Mouse (Mus musculus): Measurements from ENCODE around the gene H2al1o. TPM values are rescaled to one million over a fixed set of nuclear protein-coding genes. Genes with fewer than 3 reads are reported as not detected.
"Not testable (repeated sequence)": the region's sequence is repeated elsewhere in the genome, so short reads cannot be mapped to it uniquely, and the experiment has no call there.

The H2al1o gene
- not detected in 2 replicates for polyA plus RNA-seq (2015; fragmentation: Nextera tagmentation; extraction: Ambion mirVana)

DNA sequence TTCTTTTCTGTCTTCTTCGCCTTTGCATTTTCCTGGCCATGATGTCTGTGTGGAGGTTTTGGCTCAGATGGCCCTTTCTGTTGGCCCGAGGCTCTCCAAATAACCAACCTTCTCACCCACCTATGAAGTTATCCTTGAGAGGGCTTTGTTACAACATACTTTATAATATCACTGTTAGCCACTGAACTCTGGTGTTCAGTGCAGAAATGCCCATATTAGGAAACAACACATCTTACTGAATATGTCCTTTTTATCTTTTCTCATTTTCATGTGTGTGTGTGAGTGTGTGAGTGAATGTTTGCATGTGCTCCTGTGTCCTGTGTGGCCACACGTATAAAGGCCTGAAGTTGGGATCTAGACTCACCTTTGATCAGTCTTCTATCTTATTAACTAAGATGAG, at the start of gene H2al1o:
H2al1o (minus strand) TSS at position 101 of the 400 bp plus-strand sequence.
- not testable (repeated sequence) for H3K9ac ChIP-seq; H3K27me3 ChIP-seq; H3K36me3 ChIP-seq; H3K27ac ChIP-seq (replicated peaks); H3K9me3 ChIP-seq; H3K4me1 ChIP-seq (replicated peaks); H3K4me3 ChIP-seq; ATAC-seq (ENCODE audit: low FRiP score, low read depth); H3K4me2 ChIP-seq
- 91% methylated on average over 3 of the region's 3 CpGs for WGBS

DNA sequence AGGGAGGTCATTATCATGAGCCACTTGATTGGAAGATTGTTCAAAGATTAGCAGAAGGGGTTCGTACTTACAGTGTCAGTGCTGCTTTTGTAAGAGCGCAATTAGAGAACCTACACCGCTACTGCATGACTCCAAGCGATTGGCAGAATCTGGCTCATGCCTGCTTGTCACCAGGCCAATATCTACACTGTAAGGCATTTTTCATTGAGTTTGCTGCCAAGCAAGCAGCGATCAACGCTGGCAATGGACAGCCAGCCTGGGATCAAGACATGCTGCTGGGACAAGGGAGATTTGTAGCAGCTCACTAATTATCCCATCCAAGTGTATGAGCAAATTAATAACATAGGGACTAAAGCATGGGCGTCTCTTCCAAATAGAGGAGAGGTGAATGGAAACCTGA, 25.8 kb upstream of the H2al1o start:
- WGBS, result 93% methylated on average over 7 of the region's 7 CpGs
- H3K27ac ChIP-seq (replicated peaks); ATAC-seq (ENCODE audit: low FRiP score, low read depth); H3K27me3 ChIP-seq; H3K4me1 ChIP-seq (replicated peaks); H3K4me2 ChIP-seq; H3K4me3 ChIP-seq; H3K36me3 ChIP-seq; H3K9me3 ChIP-seq; H3K9ac ChIP-seq: not testable (repeated sequence)

DNA sequence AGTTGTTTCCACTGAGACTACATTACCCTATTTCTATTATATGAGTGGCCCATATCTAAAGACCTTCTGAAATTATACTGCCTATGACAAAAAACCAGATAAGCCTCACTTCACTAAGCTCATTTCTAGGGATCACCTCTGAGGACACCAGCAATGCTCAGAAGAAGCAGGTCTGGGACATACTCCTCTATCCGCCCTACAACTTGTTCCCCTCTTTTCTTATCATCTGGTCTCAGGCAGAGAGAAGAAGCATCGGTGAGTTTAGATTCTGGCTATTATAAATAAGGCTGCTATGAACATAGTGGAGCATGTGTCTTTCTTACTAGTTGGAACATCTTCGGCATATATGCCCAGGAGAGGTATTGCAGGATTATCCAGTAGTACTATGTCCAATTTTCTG, 35.3 kb downstream of the H2al1o start:
- Histone ChIP-seq H3K36me3 (no peaks in the 10 kb centered on the region), H3K4me2 (no peak overlapping the region), H3K27ac (replicated peaks) (no peak overlapping the region), H3K9me3 (no peaks in the 10 kb centered on the region), H3K4me3 (no peak overlapping the region), H3K9ac (no peak overlapping the region), H3K27me3 (no peaks in the 10 kb centered on the region), H3K4me1 (replicated peaks) (no peaks in the 10 kb centered on the region)
- 99% methylated on average over 3 of the region's 3 CpGs for WGBS
- no peak for ATAC-seq (ENCODE audit: low FRiP score, low read depth)

Other genes starting within 250 kb of the H2al1o start
- gene H2al1k, start 221.8 kb downstream of the H2al1o start, polyA plus RNA-seq (2015; fragmentation: Nextera tagmentation; extraction: Ambion mirVana), result not detected in 2 replicates
- 0.43 and 1.3 TPM in 2 replicates for gene Cybb, start 84.6 kb downstream of the H2al1o start, polyA plus RNA-seq (2015; fragmentation: Nextera tagmentation; extraction: Ambion mirVana)
- 39.7 and 45.7 TPM in 2 replicates for gene Dynlt3, start 90.6 kb upstream of the H2al1o start, polyA plus RNA-seq (2015; fragmentation: Nextera tagmentation; extraction: Ambion mirVana)